Mouse (Mus musculus): ENCODE measurements at regions not wholly inside any gene's neighbourhood (a gene's known extent, or its start where the extent isn't known, plus 50 kb on each side); places are given as distances from the start of the nearest gene placed in this dataset.

DNA sequence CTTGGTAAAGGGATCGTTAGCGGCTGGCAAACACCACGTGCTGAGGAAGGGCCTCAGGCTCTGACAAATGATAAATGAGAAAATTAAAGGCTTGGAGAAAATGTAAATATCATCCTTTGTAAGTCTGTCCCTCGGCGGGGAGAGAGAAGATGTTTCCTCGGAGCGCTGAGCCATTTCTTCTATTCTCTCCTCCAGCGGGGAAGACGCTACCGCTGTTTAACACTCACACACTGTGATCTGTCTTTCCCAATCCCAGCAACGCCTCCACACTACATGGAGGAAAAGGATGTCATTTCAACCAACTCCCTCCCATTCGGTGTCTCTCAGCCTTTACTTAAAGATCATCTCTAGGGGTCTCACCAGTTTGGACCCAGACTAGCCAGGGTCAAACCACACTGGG is 239.0 kb downstream of the Prex1 start:
- H3K27ac ChIP-seq (ENCODE audit: low read depth) = no peak overlapping the region
- ATAC-seq (no peak), DNase-seq (no peak)
- WGBS (ENCODE audit: insufficient replicate concordance) = 78% methylated on average over 12 of the region's 12 CpGs
- no peaks in the 10 kb centered on the region for H3K36me3 ChIP-seq (replicated peaks; ENCODE audit: insufficient read depth, low read length)
- H3K9ac ChIP-seq (replicated peaks) = no peak overlapping the region
- H3K27me3 ChIP-seq (ENCODE audit: insufficient read depth, low read length) = no peaks in the 10 kb centered on the region
- no peak overlapping the region for H3K4me3 ChIP-seq (ENCODE audit: low read depth, low read length)
- TF ChIP-seq EP300 (IDR thresholded peaks at IDR 0.05; ENCODE audit: low read depth) (no peak), CTCF (IDR thresholded peaks at IDR 0.05; ENCODE audit: low read depth) (no peak)
- H3K4me2 ChIP-seq (ENCODE audit: low read depth, low read length) = no peak overlapping the region
- no peaks in the 10 kb centered on the region for H3K9me3 ChIP-seq (ENCODE audit: low read length)
- H3K4me1 ChIP-seq (ENCODE audit: insufficient read depth) = peaks cover 2% of the 10 kb centered on the region; the same call in 1 of the 2 replicates

DNA sequence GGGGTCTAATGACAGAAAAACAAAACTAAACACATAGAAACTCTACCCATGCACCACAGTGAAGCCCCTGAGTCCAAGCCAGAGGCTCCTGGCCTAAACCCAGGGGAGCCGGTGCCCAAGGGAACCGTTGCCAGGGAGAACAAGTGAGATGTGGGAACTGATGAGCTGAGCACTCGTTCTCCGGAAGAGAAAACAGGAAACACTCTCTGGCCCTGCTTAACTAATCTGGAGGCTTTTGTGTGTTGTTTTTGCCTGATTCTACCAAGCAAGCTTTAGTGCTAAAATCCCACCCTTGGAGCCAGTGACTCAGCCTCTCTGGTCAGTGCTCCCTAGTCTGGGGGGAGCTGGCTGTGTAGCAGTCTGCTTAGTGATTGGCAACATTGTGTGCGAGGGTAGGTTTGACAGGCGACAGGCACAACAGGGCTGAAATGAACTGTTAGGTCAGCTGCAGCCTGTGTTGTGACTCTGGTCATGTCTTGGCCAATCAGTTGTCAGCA is 242.3 kb downstream of the Prex1 start:
- H3K27ac ChIP-seq (ENCODE audit: low read depth) = peak overlapping the region; percentile 44; the same call in 1 of the 2 replicates

DNA sequence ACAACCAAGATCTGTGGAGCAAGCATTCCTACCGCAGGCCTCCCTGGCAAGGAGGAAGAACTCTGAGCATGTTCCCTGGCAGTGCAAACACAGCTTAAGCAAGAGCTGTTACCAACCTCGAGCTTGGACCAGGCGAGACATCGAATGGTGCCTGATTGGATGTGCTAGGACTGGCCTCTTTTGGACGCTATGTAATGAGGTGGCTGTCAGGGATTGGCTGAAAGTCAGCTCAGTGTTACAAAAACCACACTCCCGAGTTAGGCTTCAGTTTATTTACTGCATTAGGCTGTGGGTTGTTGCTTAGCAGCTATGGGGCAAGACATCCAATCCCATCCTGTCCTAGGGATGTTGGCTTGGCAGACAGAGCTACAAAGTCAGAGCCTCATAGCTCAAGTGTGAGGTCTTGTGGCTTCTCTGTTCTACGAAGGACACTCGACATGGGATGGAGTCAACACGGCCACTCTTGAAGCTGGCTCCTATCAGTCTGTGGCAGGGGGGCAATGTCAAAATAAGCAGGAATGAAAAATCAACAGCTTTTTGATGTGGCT is 244.5 kb downstream of the Prex1 start:
- WGBS (ENCODE audit: insufficient replicate concordance) = 74% methylated on average over 9 of the region's 9 CpGs
- no peak overlapping the region for H3K27ac ChIP-seq (ENCODE audit: low read depth)
- no peak overlapping the region for H3K9ac ChIP-seq (replicated peaks)
- no peak overlapping the region for H3K4me2 ChIP-seq (ENCODE audit: low read depth, low read length)
- no peaks in the 10 kb centered on the region for H3K36me3 ChIP-seq (replicated peaks; ENCODE audit: insufficient read depth, low read length)
- ATAC-seq (no peak), DNase-seq (no peak)
- peaks cover 2% of the 10 kb centered on the region; the same call in 1 of the 2 replicates for H3K4me1 ChIP-seq (ENCODE audit: insufficient read depth)
- no peak overlapping the region for H3K4me3 ChIP-seq (ENCODE audit: low read depth, low read length)
- H3K27me3 ChIP-seq (ENCODE audit: insufficient read depth, low read length) = no peaks in the 10 kb centered on the region
- H3K9me3 ChIP-seq (ENCODE audit: low read length) = no peaks in the 10 kb centered on the region
- no peak for TF ChIP-seq EP300 (IDR thresholded peaks at IDR 0.05; ENCODE audit: low read depth)
- TF ChIP-seq CTCF (IDR thresholded peaks at IDR 0.05; ENCODE audit: low read depth) = no peak

More for the DNA sequence above, 242.3 kb downstream of the Prex1 start:
- DNase-seq (no peak), ATAC-seq (no peak)
- Histone ChIP-seq H3K27me3 (ENCODE audit: insufficient read depth, low read length) (no peaks in the 10 kb centered on the region), H3K9ac (replicated peaks) (no peak overlapping the region), H3K4me2 (ENCODE audit: low read depth, low read length) (no peak overlapping the region), H3K4me3 (ENCODE audit: low read depth, low read length) (no peak overlapping the region), H3K36me3 (replicated peaks; ENCODE audit: insufficient read depth, low read length) (no peaks in the 10 kb centered on the region), H3K4me1 (ENCODE audit: insufficient read depth) (peaks cover 2% of the 10 kb centered on the region; the same call in 1 of the 2 replicates), H3K9me3 (ENCODE audit: low read length) (no peaks in the 10 kb centered on the region)
- no peak for TF ChIP-seq CTCF (IDR thresholded peaks at IDR 0.05; ENCODE audit: low read depth)
- no peak for TF ChIP-seq EP300 (IDR thresholded peaks at IDR 0.05; ENCODE audit: low read depth)
- 21% methylated on average over 6 of the region's 6 CpGs for WGBS (ENCODE audit: insufficient replicate concordance)

DNA sequence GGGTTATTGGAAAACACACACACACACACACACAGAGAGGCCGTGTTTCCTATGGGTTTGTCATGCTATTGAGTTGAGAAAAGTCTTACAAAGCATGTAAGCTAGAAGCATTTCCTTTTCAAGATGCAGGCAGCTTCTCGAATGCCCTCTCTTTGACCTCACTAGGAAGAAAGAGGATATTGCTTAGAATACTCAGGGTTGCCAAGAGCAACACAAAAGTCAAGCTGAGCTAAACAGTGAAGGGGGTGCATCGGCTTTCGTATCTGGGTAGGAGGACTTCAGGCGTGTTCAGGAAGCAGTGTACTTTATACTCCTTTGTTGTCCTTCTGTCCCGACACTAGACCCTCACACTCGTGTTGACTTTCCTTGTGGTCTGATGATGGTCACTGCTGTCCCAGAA is 246.5 kb downstream of the Prex1 start:
- peaks cover 1% of the 10 kb centered on the region; the same call in 1 of the 2 replicates for H3K4me1 ChIP-seq (ENCODE audit: insufficient read depth)
- no peak for ATAC-seq
- H3K27me3 ChIP-seq (ENCODE audit: insufficient read depth, low read length) = no peaks in the 10 kb centered on the region
- no peaks in the 10 kb centered on the region for H3K9me3 ChIP-seq (ENCODE audit: low read length)
- DNase-seq = no peak
- no peaks in the 10 kb centered on the region for H3K36me3 ChIP-seq (replicated peaks; ENCODE audit: insufficient read depth, low read length)
- WGBS (ENCODE audit: insufficient replicate concordance) = 49% methylated on average over 7 of the region's 7 CpGs
- no peak overlapping the region for H3K9ac ChIP-seq (replicated peaks)
- TF ChIP-seq CTCF (IDR thresholded peaks at IDR 0.05; ENCODE audit: low read depth) = no peak
- TF ChIP-seq EP300 (IDR thresholded peaks at IDR 0.05; ENCODE audit: low read depth) = no peak
- H3K4me3 ChIP-seq (ENCODE audit: low read depth, low read length) = no peak overlapping the region
- no peak overlapping the region for H3K4me2 ChIP-seq (ENCODE audit: low read depth, low read length)
- no peak overlapping the region for H3K27ac ChIP-seq (ENCODE audit: low read depth)

DNA sequence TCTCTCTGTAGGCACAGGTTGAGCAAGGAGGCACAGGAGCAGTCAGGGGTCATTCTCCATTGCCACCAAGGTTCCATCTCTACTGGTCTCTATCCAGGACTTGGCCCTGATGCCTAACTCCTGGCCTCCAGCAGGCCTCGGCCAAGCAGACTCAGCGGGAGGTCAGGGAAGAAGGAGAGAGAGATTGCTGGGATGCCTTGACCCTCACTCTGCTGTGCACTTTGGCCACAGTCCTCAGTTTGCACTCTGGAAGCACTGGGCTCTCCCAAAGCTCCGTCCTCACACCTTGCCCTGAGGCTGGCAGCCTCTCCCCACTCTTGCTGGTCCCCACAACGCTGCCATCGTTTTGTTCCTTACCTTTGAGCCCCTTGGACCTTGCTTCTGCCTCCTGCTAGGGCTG is 248.1 kb downstream of the Prex1 start:
- Histone ChIP-seq H3K9ac (replicated peaks) (no peak overlapping the region), H3K27me3 (ENCODE audit: insufficient read depth, low read length) (no peaks in the 10 kb centered on the region), H3K4me2 (ENCODE audit: low read depth, low read length) (no peak overlapping the region), H3K9me3 (ENCODE audit: low read length) (no peaks in the 10 kb centered on the region), H3K36me3 (replicated peaks; ENCODE audit: insufficient read depth, low read length) (no peaks in the 10 kb centered on the region), H3K4me3 (ENCODE audit: low read depth, low read length) (no peak overlapping the region), H3K27ac (ENCODE audit: low read depth) (no peak overlapping the region), H3K4me1 (ENCODE audit: insufficient read depth) (no peaks in the 10 kb centered on the region)
- DNase-seq = no peak
- 64% methylated on average over 5 of the region's 5 CpGs for WGBS (ENCODE audit: insufficient replicate concordance)
- ATAC-seq = no peak
- TF ChIP-seq EP300 (IDR thresholded peaks at IDR 0.05; ENCODE audit: low read depth) = no peak
- TF ChIP-seq CTCF (IDR thresholded peaks at IDR 0.05; ENCODE audit: low read depth) = no peak

DNA sequence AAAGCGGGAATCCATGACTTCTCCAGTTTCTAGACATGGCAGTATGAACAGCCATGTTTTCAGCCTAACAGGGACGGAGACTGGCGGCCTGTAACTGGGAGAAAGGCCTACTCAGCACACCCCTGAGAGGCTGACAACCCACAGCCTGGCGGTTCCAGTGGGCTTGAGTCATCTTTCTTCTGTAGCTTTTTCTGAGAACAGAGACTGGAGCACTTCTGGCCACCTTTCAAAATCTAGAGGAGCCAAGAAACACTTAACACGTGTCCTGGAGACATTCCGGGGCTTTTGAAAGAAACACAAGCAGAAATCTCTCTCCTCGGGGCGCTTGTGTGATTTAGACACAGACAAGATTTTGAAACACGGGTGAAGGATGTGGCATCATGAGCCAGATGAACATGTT is 250.1 kb downstream of the Prex1 start:
- H3K4me3 ChIP-seq (ENCODE audit: low read depth, low read length) = no peak overlapping the region
- no peaks in the 10 kb centered on the region for H3K9me3 ChIP-seq (ENCODE audit: low read length)
- H3K36me3 ChIP-seq (replicated peaks; ENCODE audit: insufficient read depth, low read length) = no peaks in the 10 kb centered on the region
- ATAC-seq = no peak
- H3K9ac ChIP-seq (replicated peaks) = no peak overlapping the region
- no peaks in the 10 kb centered on the region for H3K27me3 ChIP-seq (ENCODE audit: insufficient read depth, low read length)
- DNase-seq = no peak
- 75% methylated on average over 9 of the region's 9 CpGs for WGBS (ENCODE audit: insufficient replicate concordance)
- TF ChIP-seq CTCF (IDR thresholded peaks at IDR 0.05; ENCODE audit: low read depth) (no peak), EP300 (IDR thresholded peaks at IDR 0.05; ENCODE audit: low read depth) (no peak)
- no peak overlapping the region for H3K27ac ChIP-seq (ENCODE audit: low read depth)
- no peak overlapping the region for H3K4me2 ChIP-seq (ENCODE audit: low read depth, low read length)
- no peaks in the 10 kb centered on the region for H3K4me1 ChIP-seq (ENCODE audit: insufficient read depth)

All from liver, postnatal 0 days (tissue).